Mouse (Mus musculus) embryonic fibroblast, embryonic 13.5 days (primary cell): ENCODE results near the gene Gm5127. TPM values are rescaled to one million over a fixed set of nuclear protein-coding genes. Genes with fewer than 3 reads are reported as not detected.

Source experiments
- H3K27ac ChIP-seq: 2 replicates; pipeline ENCODE4 v1.5.1; 2012; ENCODE audit warnings: low read length, control low read depth, inconsistent platforms; ENCODE audit not compliant: insufficient read depth
- H3K4me1 ChIP-seq: 2 replicates; pipeline ENCODE4 v1.6.1; 2011; ENCODE audit warnings: low read length; ENCODE audit not compliant: control insufficient read depth, insufficient read depth
- H3K4me3 ChIP-seq: 2 replicates; pipeline ENCODE4 v1.5.1; 2011; ENCODE audit warnings: mild to moderate bottlenecking, control low read depth, low read length; ENCODE audit not compliant: insufficient read depth
- CTCF ChIP-seq: IDR thresholded peaks from 2 replicates; pipeline ENCODE4 v1.5.1; 2011; ENCODE audit warnings: mild to moderate bottlenecking, control low read depth, low read length, moderate library complexity, borderline replicate concordance; ENCODE audit not compliant: insufficient read depth
- POLR2A ChIP-seq: IDR thresholded peaks from 2 replicates; pipeline ENCODE4 v1.6.1; 2011; ENCODE audit warnings: low read depth, mild to moderate bottlenecking, control low read depth, low read length, moderate library complexity
- polyA plus RNA-seq: library from polyadenylated mRNA; stranded (reverse); fragments of >200 nt; gene quantifications from 2 replicates; pipeline ENCODE4 v1.2.4, GENCODE M21; 2011; ENCODE audit warnings: low read depth; ENCODE audit not compliant: missing spikeins, insufficient read length

Gene Gm5127
- polyA plus RNA-seq = not detected in 2 replicates

DNA sequence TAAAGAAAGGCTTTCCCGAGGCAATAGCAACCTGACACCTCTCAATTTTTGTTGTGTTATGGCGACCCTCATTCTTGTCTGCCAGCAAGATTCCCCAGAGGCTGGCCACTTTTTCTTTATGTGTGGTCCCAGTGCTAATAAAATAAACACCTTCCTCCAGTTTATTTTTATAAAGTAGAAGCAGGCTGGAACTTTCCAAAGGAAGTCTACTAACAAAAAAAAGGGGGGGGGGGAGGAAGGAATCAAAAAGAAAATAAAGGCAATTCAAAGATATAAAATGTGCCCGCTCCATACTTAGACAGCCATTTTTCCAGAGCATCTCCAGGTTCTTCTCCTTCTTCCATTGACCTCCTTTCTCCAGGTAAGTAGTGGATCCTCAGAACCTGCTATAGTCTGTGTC is at the start of gene Gm5127:
Gene Gm5127, plus strand, starts transcription at position 301 of the 400 bp plus-strand sequence.
- no peak within 1 kb of the TSS for H3K4me3 ChIP-seq
- H3K4me1 ChIP-seq = no peaks in the 10 kb centered on the region
- H3K27ac ChIP-seq = no peak within 1 kb of the TSS
- TF ChIP-seq POLR2A = no peak

DNA sequence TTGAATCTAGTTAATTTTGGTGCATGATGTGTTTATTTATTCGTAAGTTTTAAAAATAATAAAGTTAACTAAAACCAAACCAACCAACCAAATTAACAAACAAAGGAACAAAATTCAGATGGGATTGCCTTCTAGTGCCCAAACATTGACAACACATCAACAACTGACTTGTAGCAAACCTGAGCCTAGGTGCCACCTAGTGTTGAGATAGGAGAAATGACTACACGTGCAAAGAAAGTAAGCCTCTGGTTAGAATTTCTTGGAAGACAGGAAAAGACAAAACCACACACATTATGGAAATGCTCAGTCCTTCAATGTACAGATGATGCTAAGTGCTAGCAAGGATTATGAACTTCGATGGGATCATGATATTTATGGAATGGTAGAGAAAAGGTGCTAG is 46.6 kb upstream of the Gm5127 start:
- TF ChIP-seq CTCF (no peak), POLR2A (no peak)
- H3K4me1 ChIP-seq = no peaks in the 10 kb centered on the region
- no peak overlapping the region for H3K27ac ChIP-seq
- H3K4me3 ChIP-seq = no peak overlapping the region

DNA sequence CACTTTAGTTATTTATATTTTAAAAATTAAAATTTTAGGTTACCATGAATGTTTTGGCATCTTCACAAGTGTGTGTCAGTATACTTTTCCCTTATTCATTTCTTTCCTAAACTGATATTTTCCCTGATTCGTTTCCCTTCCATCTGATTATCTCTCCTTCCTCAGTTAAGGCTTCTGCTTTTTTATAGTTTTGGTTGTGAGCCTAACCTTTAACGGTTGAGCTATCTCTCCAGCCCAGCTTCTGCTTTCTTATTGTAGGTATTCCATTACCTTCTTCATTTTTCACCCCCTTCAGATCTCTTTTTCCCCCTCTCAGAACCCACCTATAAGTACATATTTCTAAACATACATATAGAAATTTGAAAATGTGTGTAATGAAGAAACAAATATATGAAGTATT is 27.5 kb upstream of the Gm5127 start:
- H3K4me3 ChIP-seq = no peak overlapping the region
- no peaks in the 10 kb centered on the region for H3K4me1 ChIP-seq
- TF ChIP-seq POLR2A (no peak), CTCF (no peak)
- H3K27ac ChIP-seq = no peak overlapping the region

DNA sequence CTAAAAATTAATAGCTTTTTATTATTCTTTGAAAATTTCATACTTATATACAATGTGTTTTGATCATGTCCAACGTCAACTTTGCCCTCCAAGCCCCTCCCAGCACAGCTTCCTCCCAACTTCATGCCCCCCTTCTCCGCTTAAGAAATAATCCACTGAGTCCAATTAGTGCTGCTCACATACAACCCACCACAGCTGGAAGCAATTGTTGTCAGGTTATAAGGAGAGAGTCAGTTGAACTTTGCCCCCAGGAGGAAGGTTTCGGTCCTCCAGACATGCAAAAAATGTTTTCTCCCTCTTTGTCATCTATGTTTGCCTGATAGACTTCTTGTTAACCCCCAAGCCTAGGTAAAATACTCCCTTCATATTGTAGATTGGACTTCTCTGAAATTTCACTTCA is 4.0 kb upstream of the Gm5127 start:
- no peak overlapping the region for H3K27ac ChIP-seq
- TF ChIP-seq POLR2A (no peak), CTCF (no peak)
- no peaks in the 10 kb centered on the region for H3K4me1 ChIP-seq
- no peak overlapping the region for H3K4me3 ChIP-seq

DNA sequence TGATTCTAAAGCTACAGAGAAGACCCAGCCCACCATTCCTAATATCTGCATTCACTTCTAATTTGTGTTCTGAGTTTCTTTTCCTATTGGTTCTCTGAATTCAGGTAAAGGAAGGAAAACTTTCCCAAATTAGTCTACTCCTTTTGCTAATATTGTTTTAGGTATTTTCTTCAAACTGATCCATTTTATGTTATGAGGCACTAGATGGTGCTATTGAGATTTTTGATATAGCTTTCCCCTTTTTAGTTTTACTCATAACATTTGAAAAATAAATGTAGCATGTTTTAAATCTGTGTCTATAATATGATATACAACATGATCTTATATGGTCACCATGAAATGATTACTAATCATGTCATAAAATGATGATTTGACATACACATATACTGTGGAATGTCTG is 2.6 kb upstream of the Gm5127 start:
- no peak overlapping the region for H3K27ac ChIP-seq
- H3K4me1 ChIP-seq = no peaks in the 10 kb centered on the region
- H3K4me3 ChIP-seq = no peak overlapping the region
- TF ChIP-seq CTCF = no peak
- TF ChIP-seq POLR2A = no peak

DNA sequence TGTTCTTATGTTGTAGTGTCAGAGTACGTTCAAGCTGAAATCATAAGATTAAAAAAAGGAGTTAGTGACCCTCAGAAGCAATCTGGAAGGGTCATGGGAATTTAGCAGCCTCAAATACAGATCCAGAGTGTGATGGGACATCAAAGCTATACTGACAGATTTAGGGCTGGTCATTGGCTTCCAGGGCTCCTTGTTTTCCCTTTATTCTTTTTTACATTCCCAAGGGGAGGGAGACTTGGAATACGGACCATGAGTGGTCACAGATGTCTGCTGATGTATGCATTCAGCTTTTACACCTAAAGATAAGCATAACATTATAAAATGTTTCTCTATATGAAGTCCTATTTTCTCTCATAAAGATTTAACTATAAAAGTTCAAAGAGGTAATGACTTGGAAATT is 789 bp upstream of the Gm5127 start:
- TF ChIP-seq CTCF (no peak), POLR2A (no peak)
- H3K27ac ChIP-seq = no peak overlapping the region

DNA sequence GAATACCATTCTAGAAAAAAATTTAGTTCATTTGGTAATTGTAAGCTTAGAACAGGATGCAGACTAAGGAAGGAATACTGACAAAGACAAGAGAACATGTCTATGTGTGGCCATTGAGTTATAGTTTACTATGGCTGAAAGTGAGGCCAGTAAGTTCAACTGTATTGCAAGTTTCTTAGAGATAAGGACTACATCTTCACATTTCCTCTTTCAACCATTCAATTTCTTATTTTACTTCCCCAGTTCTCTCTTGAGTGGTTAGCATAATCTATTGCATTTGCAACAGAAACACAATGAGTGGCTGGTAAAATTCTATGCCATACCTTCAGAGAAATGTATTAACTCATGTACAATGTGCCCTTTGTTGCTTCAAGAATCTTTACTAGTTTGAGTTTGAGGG is 10.9 kb downstream of the Gm5127 start:
- H3K4me1 ChIP-seq = no peaks in the 10 kb centered on the region
- TF ChIP-seq POLR2A (no peak), CTCF (no peak)

More for the DNA sequence above, 789 bp upstream of the Gm5127 start:
- no peak overlapping the region for H3K4me3 ChIP-seq
- no peaks in the 10 kb centered on the region for H3K4me1 ChIP-seq

DNA sequence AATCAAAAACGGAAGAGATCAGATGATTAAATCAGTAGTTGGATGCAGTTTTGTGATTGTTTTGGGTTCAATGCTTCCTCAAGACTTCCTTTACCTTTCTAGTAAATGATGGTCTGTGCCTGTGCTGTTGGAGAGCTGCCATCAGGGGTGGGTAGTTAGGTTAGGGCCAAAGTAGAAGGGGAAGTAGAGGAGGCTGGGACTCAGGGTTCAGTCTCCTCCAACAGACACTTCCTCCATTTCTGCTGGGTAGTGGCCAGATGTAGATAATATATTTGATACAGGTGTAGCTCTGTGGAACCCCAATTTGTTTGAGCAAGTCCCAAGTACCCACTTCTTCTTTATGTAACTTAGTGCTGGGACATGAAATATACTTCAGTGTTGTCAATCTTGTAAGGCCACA is 12.9 kb downstream of the Gm5127 start:
- Histone ChIP-seq H3K27ac (no peak overlapping the region), H3K4me1 (no peaks in the 10 kb centered on the region), H3K4me3 (no peak overlapping the region)
- no peak for TF ChIP-seq POLR2A
- TF ChIP-seq CTCF = no peak

More for the DNA sequence above, 10.9 kb downstream of the Gm5127 start:
- H3K27ac ChIP-seq = no peak overlapping the region
- H3K4me3 ChIP-seq = no peak overlapping the region

DNA sequence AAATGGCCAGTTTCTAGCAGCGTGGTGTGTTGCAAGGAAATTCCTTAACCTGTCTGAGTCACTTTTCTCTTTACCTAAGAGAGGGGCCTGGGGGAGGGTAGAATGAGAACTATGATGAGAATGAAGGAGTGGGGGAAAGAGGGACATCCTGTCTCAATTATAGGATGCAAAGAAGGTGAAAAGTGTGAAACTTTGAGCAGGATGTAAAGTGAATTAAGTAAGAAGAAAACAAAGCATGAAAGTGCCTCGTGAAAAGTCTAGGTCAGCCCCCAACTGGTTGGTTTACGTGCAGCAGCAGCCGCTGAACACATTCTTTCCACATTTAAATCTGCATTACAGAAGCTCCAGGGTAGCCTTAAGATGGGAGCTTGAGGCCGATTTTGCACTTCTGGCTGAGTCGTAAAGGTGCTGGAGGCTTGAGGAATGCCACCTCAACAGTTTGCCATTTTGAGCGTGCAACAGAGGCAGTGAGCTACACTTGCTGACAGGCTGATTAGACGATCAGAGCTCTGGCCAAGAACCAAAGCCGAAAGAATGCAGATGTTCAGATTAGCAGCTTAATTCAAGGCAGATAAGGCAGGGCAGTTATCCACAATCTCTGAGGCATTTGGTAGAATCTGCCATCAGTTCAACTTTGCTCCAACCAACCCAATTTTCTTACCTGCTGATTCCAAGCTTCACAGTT is 19.7 kb downstream of the Gm5127 start:
- no peak overlapping the region for H3K27ac ChIP-seq
- H3K4me1 ChIP-seq = no peaks in the 10 kb centered on the region
- no peak overlapping the region for H3K4me3 ChIP-seq
- TF ChIP-seq POLR2A (no peak), CTCF (no peak)

DNA sequence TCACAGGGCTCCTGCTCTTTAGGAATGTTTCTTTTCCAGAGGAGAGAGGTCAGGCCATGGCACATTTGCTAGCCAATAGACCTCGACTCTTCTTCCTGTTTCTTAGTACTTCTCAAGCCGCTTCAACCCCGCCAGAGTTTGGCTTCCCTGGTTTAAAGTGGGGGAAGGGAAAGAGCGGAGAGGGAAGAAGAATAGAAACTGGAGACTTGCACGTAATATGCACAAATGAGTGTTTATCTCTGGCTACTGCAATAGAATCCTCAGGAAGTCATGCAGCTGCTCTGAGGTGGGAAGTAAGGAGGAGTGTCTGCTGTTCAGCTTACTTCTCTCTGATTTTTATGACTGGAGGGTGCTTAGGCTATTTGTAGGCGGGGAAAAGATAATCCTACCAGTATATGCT is 20.4 kb downstream of the Gm5127 start, which contains the start of gene Cysltr1:
Gene Cysltr1, minus strand, starts transcription at position 294 of the 400 bp plus-strand sequence.
- Histone ChIP-seq H3K27ac (no peak within 1 kb of the TSS), H3K4me3 (no peak within 1 kb of the TSS), H3K4me1 (no peaks in the 10 kb centered on the region)
- TF ChIP-seq POLR2A (no peak), CTCF (no peak)

DNA sequence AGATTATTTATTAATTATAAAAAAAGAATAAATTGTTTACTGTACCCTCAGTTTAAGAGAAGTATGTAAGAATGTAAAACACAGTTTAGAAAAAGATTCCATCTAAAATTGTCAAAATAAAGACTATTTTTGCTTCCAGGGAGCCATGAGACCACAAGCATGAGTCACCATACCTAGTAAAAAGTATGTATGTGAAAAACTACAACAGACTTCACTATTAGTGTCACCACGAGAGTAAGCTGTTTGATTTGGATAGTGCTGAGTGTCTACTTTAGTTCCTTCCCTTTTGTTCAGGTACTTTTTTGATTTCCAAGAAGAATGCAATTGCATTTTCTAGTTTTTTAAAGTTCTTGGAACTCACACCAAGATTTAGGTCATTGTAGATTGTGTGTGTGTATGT is 39.5 kb downstream of the Gm5127 start:
- Histone ChIP-seq H3K4me3 (no peak overlapping the region), H3K4me1 (no peaks in the 10 kb centered on the region), H3K27ac (no peak overlapping the region)
- TF ChIP-seq POLR2A (no peak), CTCF (no peak)
